Comparison of ENCODE assay signal across 1 mouse cellular context in the genomic region with DNA sequence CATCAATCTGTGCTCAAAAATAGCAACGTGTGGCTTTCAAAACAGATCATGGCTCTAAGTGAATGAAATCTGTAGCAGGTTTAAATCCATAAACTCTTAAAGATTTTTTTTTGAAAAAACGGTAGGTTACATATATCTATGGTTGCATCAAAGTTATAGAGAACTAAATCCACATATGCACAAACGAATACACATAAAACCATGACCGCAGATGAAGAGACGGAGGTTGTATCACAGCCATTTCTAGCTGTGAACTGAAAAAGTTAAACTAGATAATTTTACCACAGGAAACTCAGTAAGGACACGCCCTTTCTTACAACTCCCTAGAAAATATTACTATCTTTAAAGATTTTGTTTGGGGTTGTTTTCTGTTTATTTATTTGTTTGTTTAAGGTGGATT.
TF ChIP-seq lines count a peak whose summit lies in the region.

No protein-coding gene starts in this region.

TF ChIP-seq in MEL, 35 proteins besides CTCF, POLR2A, EP300 and RAD21 (continued from another document):
- no peak for TF ChIP-seq CHD1 (IDR thresholded peaks at IDR 0.05; ENCODE audit: low read depth, low read length)
- TF ChIP-seq POLR2AphosphoS5 (IDR thresholded peaks at IDR 0.05; ENCODE audit: borderline replicate concordance, low read depth, low read length): no peak
- peak; percentile 71 for TF ChIP-seq MYB (IDR thresholded peaks at IDR 0.05; ENCODE audit: low read depth, low read length)
- no peak; the same call in 1 of the 2 replicates for TF ChIP-seq MAFK (IDR thresholded peaks at IDR 0.05; ENCODE audit: borderline replicate concordance, low read depth, low read length)
- peak; percentile 46; the same call in 1 of the 2 replicates for TF ChIP-seq TCF12 (IDR thresholded peaks at IDR 0.05; ENCODE audit: low read depth, low read length)
- TF ChIP-seq SIN3A (IDR thresholded peaks at IDR 0.05; ENCODE audit: low read length): 0 out of 2 replicates have a peak, but pooled peaks have one; percentile 35
- no peak for TF ChIP-seq TBP (IDR thresholded peaks at IDR 0.05; ENCODE audit: low read depth, low read length)
- no peak for TF ChIP-seq ZC3H11A (IDR thresholded peaks at IDR 0.05; ENCODE audit: low read depth, low read length)
- no peak for TF ChIP-seq ZKSCAN1 (IDR thresholded peaks at IDR 0.05; ENCODE audit: low read depth, low read length)
- peak; percentile 99 for TF ChIP-seq RCOR1 (IDR thresholded peaks at IDR 0.05; ENCODE audit: low read depth, low read length)
- no peak for TF ChIP-seq HCFC1 (IDR thresholded peaks at IDR 0.05; ENCODE audit: low read depth, low read length)
